Mouse (Mus musculus): ENCODE data around the gene Olfr575. TPM values are rescaled to one million over a fixed set of nuclear protein-coding genes. Genes with fewer than 3 reads are reported as not detected.

The Olfr575 gene
- polyA plus RNA-seq, 1 experiment from 2014 or later = not detected

- no peak for ATAC-seq (ENCODE audit: insufficient read depth)
- Histone ChIP-seq H3K36me3 (replicated peaks) (no peaks in the 10 kb centered on the region), H3K4me2 (no peak overlapping the region), H3K4me3 (replicated peaks) (no peak overlapping the region), H3K9me3 (replicated peaks) (no peaks in the 10 kb centered on the region), H3K27me3 (no peaks in the 10 kb centered on the region), H3K9ac (no peak overlapping the region), H3K4me1 (replicated peaks) (no peaks in the 10 kb centered on the region), H3K27ac (replicated peaks) (no peak overlapping the region)
- WGBS (ENCODE audit: insufficient replicate concordance) = 5% methylated on average over 1 of the region's 1 CpGs
These were observed 38.9 kb downstream of the Olfr575 start for GRCm38 (mm10) chr7:102919632-102920031.

- Histone ChIP-seq H3K4me1 (replicated peaks) (no peaks in the 10 kb centered on the region), H3K27ac (replicated peaks) (no peak within 1 kb of the TSS), H3K9me3 (replicated peaks) (no peaks in the 10 kb centered on the region), H3K9ac (no peak within 1 kb of the TSS), H3K27me3 (no peaks in the 10 kb centered on the region), H3K4me3 (replicated peaks) (no peak within 1 kb of the TSS), H3K4me2 (no peak within 1 kb of the TSS), H3K36me3 (replicated peaks) (no peaks in the 10 kb centered on the region)
- 50% methylated on average over 4 of the region's 4 CpGs for WGBS (ENCODE audit: insufficient replicate concordance)
- ATAC-seq (ENCODE audit: insufficient read depth) = no peak
These were observed 41.3 kb downstream of the Olfr575 start, which contains the start of gene Olfr571 for GRCm38 (mm10) chr7:102917032-102917875. Gene Olfr571 (minus strand): TSS chr7:102917536.

- Histone ChIP-seq H3K4me2 (no peak overlapping the region), H3K27ac (replicated peaks) (no peak overlapping the region), H3K4me1 (replicated peaks) (no peaks in the 10 kb centered on the region), H3K9ac (no peak overlapping the region), H3K9me3 (replicated peaks) (no peaks in the 10 kb centered on the region), H3K4me3 (replicated peaks) (no peak overlapping the region), H3K36me3 (replicated peaks) (no peaks in the 10 kb centered on the region), H3K27me3 (no peaks in the 10 kb centered on the region)
- 48% methylated on average over 5 of the region's 5 CpGs for WGBS (ENCODE audit: insufficient replicate concordance)
- ATAC-seq (ENCODE audit: insufficient read depth) = no peak
These were observed 42.2 kb downstream of the Olfr575 start for GRCm38 (mm10) chr7:102916405-102916804.

- Histone ChIP-seq H3K9ac (no peak overlapping the region), H3K36me3 (replicated peaks) (no peaks in the 10 kb centered on the region), H3K27ac (replicated peaks) (no peak overlapping the region), H3K4me1 (replicated peaks) (no peaks in the 10 kb centered on the region), H3K4me3 (replicated peaks) (no peak overlapping the region), H3K9me3 (replicated peaks) (no peaks in the 10 kb centered on the region), H3K27me3 (no peaks in the 10 kb centered on the region), H3K4me2 (no peak overlapping the region)
- no peak for ATAC-seq (ENCODE audit: insufficient read depth)
- WGBS (ENCODE audit: insufficient replicate concordance) = 14% methylated on average over 1 of the region's 1 CpGs
These were observed 43.3 kb downstream of the Olfr575 start for GRCm38 (mm10) chr7:102915261-102915660.

Other genes starting within 250 kb of the Olfr575 start
- gene Olfr33, start 239.7 kb downstream of the Olfr575 start, polyA plus RNA-seq (2015; fragmentation: Nextera tagmentation; extraction: Ambion mirVana) = not detected in 2 replicates
- gene Olfr559, start 231.3 kb downstream of the Olfr575 start, polyA plus RNA-seq (2015; fragmentation: Nextera tagmentation; extraction: Ambion mirVana) = not detected in 2 replicates
- not detected in 2 replicates for gene Olfr560, start 199.4 kb downstream of the Olfr575 start, polyA plus RNA-seq (2015; fragmentation: Nextera tagmentation; extraction: Ambion mirVana)
- gene Olfr78, start 199.3 kb downstream of the Olfr575 start, polyA plus RNA-seq (2015; fragmentation: Nextera tagmentation; extraction: Ambion mirVana) = not detected in 2 replicates
- gene Olfr561, start 187.6 kb downstream of the Olfr575 start, polyA plus RNA-seq (2015; fragmentation: Nextera tagmentation; extraction: Ambion mirVana) = not detected in 2 replicates
- not detected in 2 replicates for gene Olfr564, start 155.3 kb downstream of the Olfr575 start, polyA plus RNA-seq (2015; fragmentation: Nextera tagmentation; extraction: Ambion mirVana)
- gene Olfr566, start 100.0 kb downstream of the Olfr575 start, polyA plus RNA-seq (2015; fragmentation: Nextera tagmentation; extraction: Ambion mirVana) = not detected in 2 replicates
- not detected in 2 replicates for gene Olfr568, start 81.7 kb downstream of the Olfr575 start, polyA plus RNA-seq (2015; fragmentation: Nextera tagmentation; extraction: Ambion mirVana)
- gene Olfr569, start 67.9 kb downstream of the Olfr575 start, polyA plus RNA-seq (2015; fragmentation: Nextera tagmentation; extraction: Ambion mirVana) = not detected in 2 replicates
- not detected in 2 replicates for gene Olfr570, start 64.2 kb downstream of the Olfr575 start, polyA plus RNA-seq (2015; fragmentation: Nextera tagmentation; extraction: Ambion mirVana)
- not detected in 2 replicates for gene Olfr571, start 41.2 kb downstream of the Olfr575 start, polyA plus RNA-seq (2015; fragmentation: Nextera tagmentation; extraction: Ambion mirVana)
- gene Olfr572, start 34.4 kb downstream of the Olfr575 start, polyA plus RNA-seq (2015; fragmentation: Nextera tagmentation; extraction: Ambion mirVana) = not detected in 2 replicates
- not detected in 2 replicates for gene Olfr573-ps1, start 16.2 kb downstream of the Olfr575 start, polyA plus RNA-seq (2015; fragmentation: Nextera tagmentation; extraction: Ambion mirVana)
- not detected in 2 replicates for gene Olfr574, start 10.3 kb downstream of the Olfr575 start, polyA plus RNA-seq (2015; fragmentation: Nextera tagmentation; extraction: Ambion mirVana)
- gene Olfr576, start 3.9 kb upstream of the Olfr575 start, polyA plus RNA-seq (2015; fragmentation: Nextera tagmentation; extraction: Ambion mirVana) = not detected in 2 replicates
- not detected in 2 replicates for gene Olfr577, start 17.2 kb upstream of the Olfr575 start, polyA plus RNA-seq (2015; fragmentation: Nextera tagmentation; extraction: Ambion mirVana)
- gene Olfr578, start 30.5 kb upstream of the Olfr575 start, polyA plus RNA-seq (2015; fragmentation: Nextera tagmentation; extraction: Ambion mirVana) = not detected in 2 replicates
- not detected in 2 replicates for gene Olfr582, start 79.2 kb upstream of the Olfr575 start, polyA plus RNA-seq (2015; fragmentation: Nextera tagmentation; extraction: Ambion mirVana)
- gene Olfr583, start 92.5 kb upstream of the Olfr575 start, polyA plus RNA-seq (2015; fragmentation: Nextera tagmentation; extraction: Ambion mirVana) = not detected in 2 replicates
- gene Olfr584, start 123.1 kb upstream of the Olfr575 start, polyA plus RNA-seq (2015; fragmentation: Nextera tagmentation; extraction: Ambion mirVana) = not detected in 2 replicates
- gene Olfr585, start 138.9 kb upstream of the Olfr575 start, polyA plus RNA-seq (2015; fragmentation: Nextera tagmentation; extraction: Ambion mirVana) = not detected in 2 replicates
- gene Olfr586, start 166.9 kb upstream of the Olfr575 start, polyA plus RNA-seq (2015; fragmentation: Nextera tagmentation; extraction: Ambion mirVana) = not detected in 2 replicates
- not detected in 2 replicates for gene Olfr588-ps1, start 182.1 kb upstream of the Olfr575 start, polyA plus RNA-seq (2015; fragmentation: Nextera tagmentation; extraction: Ambion mirVana)
- gene Olfr589, start 197.6 kb upstream of the Olfr575 start, polyA plus RNA-seq (2015; fragmentation: Nextera tagmentation; extraction: Ambion mirVana) = not detected in 2 replicates
- gene Olfr591, start 219.6 kb upstream of the Olfr575 start, polyA plus RNA-seq (2015; fragmentation: Nextera tagmentation; extraction: Ambion mirVana) = not detected in 2 replicates
- not detected in 2 replicates for gene Olfr592, start 226.0 kb upstream of the Olfr575 start, polyA plus RNA-seq (2015; fragmentation: Nextera tagmentation; extraction: Ambion mirVana)

Measured in liver, embryonic 15.5 days (tissue).